Comparison of ENCODE assay signal across 14 mouse cellular contexts in the genomic region with DNA sequence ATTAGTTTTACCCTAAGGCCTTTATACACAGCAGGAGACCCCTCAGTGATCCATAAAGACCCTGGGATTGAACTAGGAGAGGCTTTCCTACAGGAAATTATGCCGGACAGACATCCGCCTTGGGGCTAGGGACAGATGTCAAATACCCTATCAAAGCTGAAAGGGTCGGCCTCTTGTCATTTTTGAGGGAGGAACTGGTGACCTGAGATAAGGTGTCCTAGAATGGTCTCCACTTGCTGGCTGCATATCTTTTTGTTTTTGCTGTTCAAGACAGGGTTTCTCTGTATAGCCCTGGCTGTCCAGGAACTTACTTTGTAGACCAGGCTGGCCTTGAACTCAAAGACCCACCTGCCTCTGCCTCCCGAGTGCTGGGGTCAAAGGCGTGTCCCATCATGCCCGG.
"Had no signal": no experiment of that assay in that cellular context is flagged by ENCODE, and none has a peak within 500 bp of the region (broad histone marks: within the 10 kb centered on the region; RNA-seq: fewer than 3 reads in every experiment).

No protein-coding gene starts in this region.

- H3K27me3 ChIP-seq: limb, embryonic 12.5 days; lung, embryonic 15.5 days; neural tube, embryonic 12.5 days had no signal

- H3K4me3 ChIP-seq: limb, embryonic 12.5 days; lung, embryonic 15.5 days; midbrain, embryonic 10.5 days; neural tube, embryonic 12.5 days had no signal

- H3K9me3 ChIP-seq: limb, embryonic 12.5 days; lung, embryonic 15.5 days; neural tube, embryonic 12.5 days had no signal

- DNase-seq: kidney, adult 11 months; kidney, adult 9 months; kidney, postnatal 36 days; layer of hippocampus, adult 9-11 months; layer of hippocampus, postnatal 36 days; midbrain, embryonic 14.5 days; right cerebral cortex, postnatal 4 days; spleen, adult 18-20 months; thymus, postnatal 4 days had no signal

- H3K9ac ChIP-seq: limb, embryonic 12.5 days; lung, embryonic 15.5 days; neural tube, embryonic 12.5 days had no signal

- H3K27ac ChIP-seq: kidney, postnatal 0 days; limb, embryonic 12.5 days; lung, embryonic 15.5 days; midbrain, embryonic 10.5 days; neural tube, embryonic 12.5 days had no signal

- H3K4me2 ChIP-seq: limb, embryonic 12.5 days; lung, embryonic 15.5 days; neural tube, embryonic 12.5 days had no signal

- H3K4me1 ChIP-seq: limb, embryonic 12.5 days; lung, embryonic 15.5 days; midbrain, embryonic 10.5 days; neural tube, embryonic 12.5 days had no signal
